Mouse (Mus musculus) limb, embryonic 12.5 days (tissue): ENCODE measurements around the gene Oasl1. TPM values are rescaled to one million over a fixed set of nuclear protein-coding genes. Genes with fewer than 3 reads are reported as not detected.
"Not testable (repeated sequence)": the region's sequence is repeated elsewhere in the genome, so short reads cannot be mapped to it uniquely, and the experiment has no call there.

ENCODE experiments used
- ATAC-seq: fragments of 200-750 bp; cut with Nextera tagmentation; 2 replicates; pipeline ENCODE4 v1.8.0; 2017; ENCODE audit warnings: low read depth, moderate TSS enrichment; ENCODE audit not compliant: insufficient number of reproducible peaks, insufficient read depth, low FRiP score, low TSS enrichment
- H3K27ac ChIP-seq: fragments of 300-500 bp; sonication (generic); 2 replicates; pipeline ENCODE4 v1.5.1; 2016; ENCODE audit warnings: mild to moderate bottlenecking, moderate library complexity
- H3K27me3 ChIP-seq: fragments of 300-500 bp; sonication (generic); 2 replicates; pipeline ENCODE4 v1.6.1; 2016; ENCODE audit warnings: mild to moderate bottlenecking, moderate library complexity
- H3K36me3 ChIP-seq: fragments of 300-500 bp; sonication (generic); 2 replicates; pipeline ENCODE4 v1.6.1; 2016; ENCODE audit warnings: mild to moderate bottlenecking, moderate library complexity
- H3K4me1 ChIP-seq: fragments of 300-500 bp; sonication (generic); replicated peaks from 2 replicates; pipeline ENCODE4 v1.6.1; 2016
- H3K4me2 ChIP-seq: fragments of 300-500 bp; sonication (generic); 2 replicates; pipeline ENCODE4 v1.6.1; 2016; ENCODE audit warnings: mild to moderate bottlenecking, moderate library complexity
- H3K4me3 ChIP-seq: fragments of 300-500 bp; sonication (generic); replicated peaks from 2 replicates; pipeline ENCODE4 v1.5.1; 2016; ENCODE audit warnings: mild to moderate bottlenecking
- H3K9ac ChIP-seq: fragments of 300-500 bp; sonication (generic); replicated peaks from 2 replicates; pipeline ENCODE4 v1.6.1; 2016; ENCODE audit warnings: mild to moderate bottlenecking, moderate library complexity
- H3K9me3 ChIP-seq: fragments of 300-500 bp; sonication (generic); 2 replicates; pipeline ENCODE4 v1.6.1; 2016; ENCODE audit warnings: mild to moderate bottlenecking, moderate library complexity
- WGBS: fragments of 180-500 bp; shearing (Covaris S2); methylation state at CpG from one replicate; pipeline ENCODE4 v1.1.7; 2016; 5-methylcytosine and 5-hydroxymethylcytosine counted together
- polyA plus RNA-seq: library from polyadenylated mRNA; unstranded; fragments of >200 nt; fragmentation: Nextera tagmentation; extraction: Ambion mirVana; gene quantifications from 2 replicates; pipeline ENCODE4 v1.2.1, GENCODE M21; 2016

The Oasl1 gene
- polyA plus RNA-seq, 1 experiment from 2014 or later, result 0.73 TPM

DNA sequence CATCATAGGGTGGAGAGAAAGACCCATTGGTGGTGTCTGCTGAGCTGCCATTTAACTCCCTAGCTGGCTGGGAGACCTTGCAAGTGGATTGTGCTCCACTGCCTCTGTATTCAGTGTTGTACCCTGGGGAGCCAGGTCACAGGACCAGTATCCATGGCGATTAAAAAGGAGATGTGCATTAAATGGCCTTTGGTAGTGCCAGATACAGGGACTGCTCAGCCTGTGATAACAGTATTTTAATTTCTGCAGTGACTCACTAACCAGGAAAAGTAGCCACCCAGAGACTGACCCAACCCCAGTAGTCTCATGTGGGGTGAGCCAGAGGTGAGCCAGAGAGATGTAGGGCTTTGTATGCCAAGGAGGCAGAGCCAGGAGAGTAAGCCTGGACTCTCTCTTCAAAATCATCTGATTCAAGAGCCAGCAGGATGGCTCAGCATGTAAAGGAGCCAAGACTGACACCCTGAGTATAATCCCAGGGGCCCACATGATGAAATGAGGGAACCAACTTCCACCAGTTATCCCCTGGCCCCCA is 3.2 kb downstream of the Oasl1 start:
- H3K9me3 ChIP-seq, result no peaks in the 10 kb centered on the region
- no peaks in the 10 kb centered on the region for H3K27me3 ChIP-seq
- no peaks in the 10 kb centered on the region for H3K36me3 ChIP-seq
- 58% methylated on average over 1 of the region's 1 CpGs for WGBS
- H3K4me1 ChIP-seq, result peaks cover 13% of the 10 kb centered on the region
- ATAC-seq, result no peak
- no peak overlapping the region for H3K4me3 ChIP-seq
- no peak overlapping the region for H3K4me2 ChIP-seq
- H3K27ac ChIP-seq, result no peak overlapping the region
- no peak overlapping the region for H3K9ac ChIP-seq

DNA sequence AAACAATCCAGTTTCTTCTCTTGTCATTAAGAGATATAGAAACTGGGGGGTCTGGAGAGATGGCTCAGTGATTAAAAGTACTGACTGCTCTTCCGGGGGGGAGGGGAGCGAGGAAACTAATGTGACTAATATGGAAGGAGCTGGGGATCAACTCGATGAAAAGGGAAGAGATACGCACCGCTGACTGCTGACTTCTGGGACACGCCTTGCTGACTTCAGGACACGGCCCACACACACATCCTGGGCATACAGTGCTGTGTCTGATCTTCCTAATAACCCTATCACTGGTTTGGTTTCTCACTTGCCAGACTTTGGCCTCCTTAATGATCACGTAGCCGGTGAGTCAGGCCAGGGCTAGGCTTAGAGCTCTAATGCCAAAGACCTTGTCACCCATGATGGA is 3.7 kb downstream of the Oasl1 start:
- H3K9ac ChIP-seq, result no peak overlapping the region
- H3K27ac ChIP-seq, result no peak overlapping the region
- no peak overlapping the region for H3K4me3 ChIP-seq
- H3K4me2 ChIP-seq, result no peak overlapping the region
- no peaks in the 10 kb centered on the region for H3K27me3 ChIP-seq
- H3K9me3 ChIP-seq, result 0 out of 2 replicates have a peak, but pooled peaks cover 4% of the 10 kb centered on the region
- peaks cover 13% of the 10 kb centered on the region for H3K4me1 ChIP-seq
- ATAC-seq, result no peak
- no peaks in the 10 kb centered on the region for H3K36me3 ChIP-seq
- WGBS, result 85% methylated on average over 9 of the region's 9 CpGs

DNA sequence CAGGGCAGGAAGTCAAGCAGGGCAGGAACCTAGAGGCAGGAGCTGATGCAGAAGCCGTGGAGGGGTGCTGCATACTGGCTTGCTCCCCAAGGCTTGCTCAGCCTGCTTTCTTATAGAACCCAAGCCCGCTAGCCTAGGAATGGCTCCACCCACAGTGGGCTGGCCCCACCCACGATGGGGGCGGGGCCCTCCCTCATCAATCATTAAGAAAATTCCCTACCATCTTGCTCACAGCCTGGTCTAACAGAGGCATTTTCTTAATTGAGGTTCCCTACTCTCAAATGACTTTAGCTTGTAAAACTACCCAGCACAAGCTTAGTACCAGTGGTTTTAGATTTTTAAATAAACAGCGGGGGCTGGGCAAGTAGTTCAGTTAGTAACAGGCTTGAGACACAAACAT is 8.6 kb downstream of the Oasl1 start:
- WGBS, result 63% methylated on average over 5 of the region's 5 CpGs
- Histone ChIP-seq H3K4me3 (no peak overlapping the region), H3K9ac (no peak overlapping the region), H3K4me1 (peaks cover 4% of the 10 kb centered on the region; the same call in 1 of the 2 replicates), H3K27me3 (no peaks in the 10 kb centered on the region; the same call in 1 of the 2 replicates), H3K9me3 (0 out of 2 replicates have a peak, but pooled peaks cover 4% of the 10 kb centered on the region), H3K4me2 (no peak overlapping the region), H3K27ac (no peak overlapping the region), H3K36me3 (no peaks in the 10 kb centered on the region)
- ATAC-seq, result no peak

DNA sequence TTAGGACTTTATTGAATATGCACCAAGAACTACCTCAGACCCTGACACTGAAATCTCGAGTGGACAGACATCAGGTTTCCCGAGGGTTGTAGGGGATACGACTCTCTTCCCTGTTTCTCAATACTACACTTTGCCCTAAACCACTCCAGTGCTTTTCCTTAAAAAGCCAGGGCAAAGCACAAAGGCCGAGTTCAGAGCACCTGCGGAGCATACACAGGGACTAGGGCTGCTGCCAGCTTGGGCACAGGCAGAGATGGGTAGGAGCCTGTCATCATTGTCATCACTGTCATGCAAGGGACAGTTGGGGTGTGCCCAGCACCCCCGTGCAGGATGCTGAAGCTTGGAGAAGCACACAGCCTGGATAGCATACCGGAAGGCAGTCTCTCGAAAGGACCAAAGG is 10.2 kb downstream of the Oasl1 start:
- peaks cover 4% of the 10 kb centered on the region; the same call in 1 of the 2 replicates for H3K4me1 ChIP-seq
- peaks cover 4% of the 10 kb centered on the region; the same call in 1 of the 2 replicates for H3K9me3 ChIP-seq
- no peak overlapping the region for H3K4me2 ChIP-seq
- no peak for ATAC-seq
- no peak overlapping the region for H3K9ac ChIP-seq
- H3K36me3 ChIP-seq, result no peaks in the 10 kb centered on the region
- no peaks in the 10 kb centered on the region; the same call in 1 of the 2 replicates for H3K27me3 ChIP-seq
- H3K4me3 ChIP-seq, result no peak overlapping the region
- WGBS, result 82% methylated on average over 8 of the region's 8 CpGs
- H3K27ac ChIP-seq, result no peak overlapping the region

DNA sequence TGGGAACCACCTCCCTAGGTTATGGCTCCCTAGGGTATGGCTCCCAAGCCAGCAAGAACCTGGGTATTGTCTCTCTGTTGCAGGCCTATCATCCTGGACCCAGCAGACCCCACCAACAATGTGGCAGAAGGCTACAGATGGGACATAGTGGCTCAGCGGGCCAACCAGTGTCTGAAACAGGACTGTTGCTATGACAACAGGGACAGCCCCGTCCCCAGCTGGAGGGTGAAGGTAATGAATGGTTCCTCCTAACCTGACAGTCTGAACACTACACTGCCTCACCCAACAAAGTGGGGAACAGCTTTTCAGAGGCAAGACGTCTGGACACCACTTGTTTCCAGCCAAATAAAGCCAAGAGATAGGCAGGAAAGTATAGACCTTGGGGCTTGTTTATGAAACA is 12.8 kb downstream of the Oasl1 start:
- Histone ChIP-seq H3K27me3 (no peaks in the 10 kb centered on the region; the same call in 1 of the 2 replicates), H3K4me1 (peaks cover 4% of the 10 kb centered on the region; the same call in 1 of the 2 replicates), H3K4me3 (no peak overlapping the region), H3K4me2 (no peak overlapping the region), H3K9ac (no peak overlapping the region), H3K36me3 (no peaks in the 10 kb centered on the region), H3K27ac (no peak overlapping the region), H3K9me3 (peaks cover 4% of the 10 kb centered on the region; the same call in 1 of the 2 replicates)
- 22% methylated on average over 3 of the region's 3 CpGs for WGBS
- 0 out of 2 replicates have a peak, but pooled peaks have one; percentile 24 for ATAC-seq

DNA sequence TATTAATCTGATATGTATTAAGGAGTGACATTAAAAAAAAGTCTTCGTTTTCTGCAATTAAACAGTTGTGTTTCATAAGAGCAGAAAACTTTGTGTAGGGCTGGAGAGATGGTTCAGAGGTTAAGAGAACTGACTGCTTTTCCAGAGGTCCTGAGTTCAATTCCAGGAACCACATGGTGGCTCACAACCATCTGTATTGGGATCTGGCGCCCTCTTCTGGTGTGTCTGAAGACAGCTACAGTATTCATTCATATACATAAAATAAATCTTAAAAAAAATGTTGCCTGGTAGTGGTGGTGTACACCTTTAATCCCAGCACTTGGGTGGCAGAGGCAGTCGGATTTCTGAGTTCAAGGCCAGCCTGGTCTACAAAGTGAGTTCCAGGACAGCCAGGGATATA is 18.1 kb downstream of the Oasl1 start:
- H3K27me3 ChIP-seq, H3K27ac ChIP-seq, H3K9me3 ChIP-seq, H3K4me1 ChIP-seq, ATAC-seq, H3K9ac ChIP-seq, H3K4me3 ChIP-seq, H3K4me2 ChIP-seq: not testable (repeated sequence)
- 66% methylated on average over 3 of the region's 3 CpGs for WGBS
- H3K36me3 ChIP-seq, result peaks cover 10% of the 10 kb centered on the region

DNA sequence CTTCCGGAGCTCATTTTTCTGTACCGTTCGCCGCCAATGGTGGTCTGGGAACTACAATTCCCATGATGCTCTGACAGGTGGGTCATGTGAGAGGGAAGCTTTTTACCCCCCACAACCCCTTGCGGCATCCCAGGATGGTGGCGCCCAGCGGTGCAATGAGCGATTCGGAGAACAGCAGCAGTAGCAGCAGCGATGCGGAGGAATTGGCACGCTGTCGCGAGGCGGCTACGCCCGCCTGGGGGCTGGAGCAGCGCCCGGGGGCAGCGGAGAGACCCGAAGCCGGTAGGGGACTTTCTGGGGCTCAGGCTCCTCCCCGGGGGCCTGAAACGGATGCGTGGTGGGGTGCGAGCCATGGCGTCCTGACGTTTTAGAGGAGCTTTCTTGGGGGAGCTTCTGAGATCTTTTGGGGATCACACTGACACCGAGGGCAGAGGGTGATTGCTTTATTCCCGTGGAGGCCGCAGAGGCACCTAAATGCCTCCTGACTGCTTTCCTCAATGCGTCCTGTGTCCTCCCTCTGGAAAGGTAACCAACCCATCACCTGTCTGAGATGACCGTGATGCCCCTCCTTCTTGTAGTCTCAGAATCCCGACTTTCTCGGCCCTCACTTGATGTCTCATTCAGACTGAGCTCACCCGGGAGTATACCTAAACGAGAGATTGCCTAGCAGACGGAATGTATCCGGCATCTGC is 19.2 kb downstream of the Oasl1 start, which contains the start of gene 2210016L21Rik:
2210016L21Rik (plus strand) TSS at position 85 of the 692 bp plus-strand sequence.
- Histone ChIP-seq H3K9ac (peak within 1 kb of the TSS; percentile 88), H3K4me1 (peaks cover 4% of the 10 kb centered on the region), H3K4me3 (peak within 1 kb of the TSS; percentile 84), H3K9me3 (no peaks in the 10 kb centered on the region; the same call in 1 of the 2 replicates), H3K27me3 (no peaks in the 10 kb centered on the region), H3K4me2 (peak within 1 kb of the TSS; percentile 75), H3K36me3 (peaks cover 21% of the 10 kb centered on the region), H3K27ac (peak within 1 kb of the TSS; percentile 78)
- peak; percentile 85 for ATAC-seq
- 1% methylated on average over 39 of the region's 39 CpGs for WGBS

DNA sequence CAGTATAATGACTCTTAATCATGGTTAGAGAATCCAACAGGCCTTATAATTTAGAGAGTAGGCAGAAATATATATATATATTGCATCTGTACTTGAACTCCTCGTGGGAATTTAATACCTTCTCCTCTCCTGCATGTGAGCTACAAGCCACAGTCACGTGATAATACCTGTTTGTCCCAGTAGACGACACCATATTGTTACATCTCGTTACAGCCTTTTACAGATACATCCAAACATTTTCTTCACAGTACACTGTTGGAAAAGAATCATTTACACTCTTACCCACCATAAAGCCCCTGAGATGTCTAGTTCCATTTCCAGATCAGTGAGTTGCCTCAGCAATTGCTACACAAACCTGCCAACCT is 19.7 kb downstream of the Oasl1 start:
- Histone ChIP-seq H3K9me3 (no peaks in the 10 kb centered on the region; the same call in 1 of the 2 replicates), H3K27ac (no peak overlapping the region; the same call in 1 of the 2 replicates), H3K4me2 (peak overlapping the region; percentile 75), H3K27me3 (no peaks in the 10 kb centered on the region), H3K4me1 (peaks cover 4% of the 10 kb centered on the region), H3K36me3 (peaks cover 26% of the 10 kb centered on the region), H3K9ac (peak overlapping the region; percentile 88), H3K4me3 (peak overlapping the region; percentile 84)
- 46% methylated on average over 4 of the region's 4 CpGs for WGBS
- ATAC-seq, result no peak

DNA sequence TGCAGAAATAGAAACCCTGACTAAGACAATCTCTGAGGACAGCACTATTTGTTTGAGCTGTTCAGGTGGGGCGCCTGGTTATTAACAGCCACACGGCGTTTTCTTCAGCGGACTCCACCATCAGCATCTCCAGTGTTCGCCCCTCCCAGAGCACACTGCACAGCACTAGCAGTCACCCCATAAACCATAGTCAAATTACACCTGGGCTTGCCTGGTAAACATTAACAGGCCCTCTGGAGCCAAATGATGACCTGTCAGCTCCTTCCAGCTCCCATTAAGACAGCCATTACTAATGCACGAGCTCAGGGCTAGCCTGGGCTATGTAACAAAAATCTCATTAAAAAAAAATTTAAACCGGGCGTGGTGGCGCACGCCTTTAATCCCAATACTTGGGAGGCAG is 22.0 kb downstream of the Oasl1 start:
- Histone ChIP-seq H3K27me3 (no peaks in the 10 kb centered on the region), H3K27ac (no peak overlapping the region), H3K9me3 (no peaks in the 10 kb centered on the region), H3K4me1 (peaks cover 4% of the 10 kb centered on the region), H3K9ac (no peak overlapping the region), H3K4me2 (no peak overlapping the region), H3K4me3 (no peak overlapping the region), H3K36me3 (peaks cover 50% of the 10 kb centered on the region)
- 78% methylated on average over 10 of the region's 10 CpGs for WGBS
- no peak for ATAC-seq

DNA sequence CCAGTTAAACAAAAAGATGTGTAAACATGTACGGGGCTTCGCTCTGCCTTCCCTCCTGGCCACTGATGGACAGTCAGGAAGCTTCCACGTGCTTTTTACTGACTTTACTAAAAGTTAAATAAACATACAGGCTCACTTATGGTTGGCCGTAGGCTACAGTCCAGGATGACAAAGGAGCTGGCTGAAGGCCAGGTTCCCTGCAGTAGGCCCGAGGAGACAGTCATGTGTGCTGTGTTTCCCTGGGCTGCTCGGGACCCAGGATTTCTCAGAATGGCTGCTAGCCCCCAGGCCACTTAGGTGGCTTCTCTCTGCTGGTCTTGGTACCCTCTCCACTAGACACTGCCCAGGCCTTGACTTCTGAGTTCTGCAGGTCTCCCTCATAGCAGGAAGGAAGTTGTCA is 25.9 kb downstream of the Oasl1 start:
- H3K9ac ChIP-seq, result no peak overlapping the region
- peaks cover 15% of the 10 kb centered on the region; the same call in 1 of the 2 replicates for H3K4me1 ChIP-seq
- no peak overlapping the region for H3K4me3 ChIP-seq
- no peak for ATAC-seq
- H3K4me2 ChIP-seq, result no peak overlapping the region
- no peak overlapping the region for H3K27ac ChIP-seq
- WGBS, result 81% methylated on average over 6 of the region's 6 CpGs
- H3K9me3 ChIP-seq, result no peaks in the 10 kb centered on the region
- H3K36me3 ChIP-seq, result peaks cover 56% of the 10 kb centered on the region
- no peaks in the 10 kb centered on the region for H3K27me3 ChIP-seq

DNA sequence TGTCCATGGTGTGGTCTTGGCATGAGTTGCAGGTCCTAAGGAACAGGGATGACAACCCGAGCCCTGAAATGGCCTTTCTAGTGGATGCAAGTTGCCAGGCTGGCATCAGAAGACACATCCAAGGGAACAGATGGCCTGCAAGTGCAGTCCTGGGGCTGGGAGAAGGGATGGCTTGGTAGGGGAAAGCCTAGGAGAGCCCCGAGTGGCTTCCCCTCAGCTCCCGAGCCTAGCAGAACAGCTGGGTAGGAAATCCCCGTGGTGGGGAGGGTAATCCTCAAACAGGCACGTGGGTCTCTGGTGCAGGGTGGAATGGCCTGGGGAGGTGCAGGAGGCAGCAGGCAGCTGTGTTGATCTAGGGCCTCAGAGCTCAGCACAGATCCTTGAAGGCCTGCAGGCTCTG is 26.3 kb downstream of the Oasl1 start:
- no peak overlapping the region for H3K4me2 ChIP-seq
- no peaks in the 10 kb centered on the region for H3K27me3 ChIP-seq
- no peak overlapping the region for H3K4me3 ChIP-seq
- H3K9ac ChIP-seq, result no peak overlapping the region
- H3K9me3 ChIP-seq, result no peaks in the 10 kb centered on the region
- H3K36me3 ChIP-seq, result peaks cover 56% of the 10 kb centered on the region
- H3K4me1 ChIP-seq, result peaks cover 15% of the 10 kb centered on the region; the same call in 1 of the 2 replicates
- H3K27ac ChIP-seq, result no peak overlapping the region
- 0 out of 2 replicates have a peak, but pooled peaks have one; percentile 22 for ATAC-seq
- WGBS, result 68% methylated on average over 5 of the region's 5 CpGs
